Mouse (Mus musculus) CH12.LX (cell line): ENCODE data around the gene Krtap19-5.

Experiments used
- CTCF ChIP-seq, 2 experiments: IDR thresholded peaks in 1 of 2; conservative IDR thresholded peaks in 1 of 2; 2 replicates each; pipeline ENCODE4 v1.5.1; 2011 to 2012; ENCODE audit warnings: low read depth in 2 of 2, low read length in 2 of 2, improper control_type of control experiment in 1 of 2, inconsistent platforms in 1 of 2, mild to moderate bottlenecking in 1 of 2, moderate library complexity in 1 of 2
- ELF1 ChIP-seq: IDR thresholded peaks from 2 replicates; pipeline ENCODE4 v1.6.1; 2014; ENCODE audit warnings: low read depth, mild to moderate bottlenecking, inconsistent platforms, low read length, improper control_type of control experiment
- IRF4 ChIP-seq: IDR thresholded peaks from 2 replicates; pipeline ENCODE4 v1.6.1; 2014; ENCODE audit warnings: low read depth, mild to moderate bottlenecking, inconsistent platforms, low read length, improper control_type of control experiment
- MAX ChIP-seq: IDR thresholded peaks from 2 replicates; pipeline ENCODE4 v1.6.1; 2011; ENCODE audit warnings: low read length, improper control_type of control experiment
- NELFE ChIP-seq: IDR thresholded peaks from 2 replicates; pipeline ENCODE4 v1.6.1; 2011; ENCODE audit warnings: low read depth, low read length, improper control_type of control experiment
- POLR2A ChIP-seq: IDR thresholded peaks from 2 replicates; pipeline ENCODE4 v1.6.1; 2011; ENCODE audit warnings: low read depth, mild to moderate bottlenecking, improper control_type of control experiment, low read length
- ZC3H11A ChIP-seq: IDR thresholded peaks from 2 replicates; pipeline ENCODE4 v1.6.1; 2012; ENCODE audit warnings: low read depth, mild to moderate bottlenecking, inconsistent platforms, low read length, improper control_type of control experiment

DNA sequence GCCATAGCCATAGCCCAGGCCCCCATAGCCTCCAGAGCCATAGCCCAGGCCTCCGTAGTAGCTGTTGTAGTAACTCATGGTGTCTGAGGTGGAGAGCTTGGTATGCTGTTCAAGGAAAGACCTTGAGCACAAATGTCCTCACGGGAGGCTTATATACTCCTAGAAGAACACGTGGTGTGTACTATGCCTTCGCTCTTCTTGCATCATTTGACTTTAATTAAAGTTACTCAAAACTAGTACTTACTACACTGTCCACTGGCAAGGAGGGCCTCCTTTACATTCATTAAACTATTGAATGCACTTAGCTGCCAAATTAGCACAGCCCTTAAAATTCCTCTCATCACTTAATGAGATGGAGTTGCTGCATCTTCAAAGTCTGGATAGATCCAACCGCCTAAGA, 11.3 kb downstream of the Krtap19-5 start, which contains the start of gene Krtap19-4:
- TF ChIP-seq CTCF (conservative IDR thresholded peaks at IDR 0.05 in 1 of 2, IDR thresholded peaks at IDR 0.05 in 1 of 2; ENCODE audit: low read depth in 2 of 2, low read length in 2 of 2) (no peak), ELF1 (no peak), NELFE (no peak), ZC3H11A (no peak), MAX (no peak), IRF4 (no peak), POLR2A (no peak)
